Mouse (Mus musculus): ENCODE measurements around the gene Hsf4. TPM values are rescaled to one million over a fixed set of nuclear protein-coding genes. Genes with fewer than 3 reads are reported as not detected.
"Not testable (repeated sequence)": the region's sequence is repeated elsewhere in the genome, so short reads cannot be mapped to it uniquely, and the experiment has no call there.

The Hsf4 gene
- 1 to 10 TPM; 4.9 to 7.0 TPM for total RNA-seq (2021)

GRCm38 (mm10) chr8:105269461-105269947 is at the start of gene Hsf4:
TSS of gene Hsf4 (plus strand) at chr8:105269801.
- no peak for DNase-seq

DNA sequence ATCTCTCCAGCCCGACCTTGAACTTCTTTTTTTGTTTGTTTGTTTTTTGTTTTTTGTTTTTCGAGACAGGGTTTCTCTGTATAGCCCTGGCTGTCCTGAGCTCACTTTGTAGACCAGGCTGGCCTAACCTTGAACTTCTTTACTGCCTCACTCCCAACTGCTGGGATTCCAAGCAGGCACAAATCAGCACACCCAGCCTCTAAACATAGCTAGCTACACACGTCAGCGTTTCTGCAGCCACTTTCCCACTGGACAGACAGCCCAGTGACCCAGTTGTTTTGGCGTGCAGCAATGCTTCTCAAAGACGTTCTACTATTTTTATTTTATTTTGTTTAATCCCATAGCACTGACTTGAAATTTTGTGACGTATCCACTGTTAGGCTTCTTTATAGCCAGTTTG is 45.8 kb upstream of the Hsf4 start:
- no peak for DNase-seq

GRCm38 (mm10) chr8:105224413-105225271 is 45.0 kb upstream of the Hsf4 start, which contains the start of gene D230025D16Rik:
TSS of gene D230025D16Rik (plus strand) at chr8:105225145.
- peak; percentile 94 to 95 for DNase-seq

DNA sequence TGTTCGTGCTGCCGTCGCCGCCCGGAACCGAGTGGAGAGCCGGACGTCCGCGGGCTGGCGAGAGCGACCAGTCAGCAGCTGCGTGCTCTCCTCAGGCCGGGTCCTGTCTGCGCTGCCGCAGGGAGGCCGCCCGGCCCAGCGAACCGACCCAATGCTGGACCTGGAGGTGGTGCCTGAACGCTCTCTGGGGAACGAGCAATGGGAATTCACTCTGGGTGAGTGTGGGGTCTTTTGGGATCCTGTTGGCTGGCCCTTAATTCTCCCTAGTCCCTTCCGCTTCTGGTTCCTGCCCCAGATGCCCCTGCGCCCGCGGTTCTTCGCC is 44.4 kb upstream of the Hsf4 start:
- no peak for DNase-seq

DNA sequence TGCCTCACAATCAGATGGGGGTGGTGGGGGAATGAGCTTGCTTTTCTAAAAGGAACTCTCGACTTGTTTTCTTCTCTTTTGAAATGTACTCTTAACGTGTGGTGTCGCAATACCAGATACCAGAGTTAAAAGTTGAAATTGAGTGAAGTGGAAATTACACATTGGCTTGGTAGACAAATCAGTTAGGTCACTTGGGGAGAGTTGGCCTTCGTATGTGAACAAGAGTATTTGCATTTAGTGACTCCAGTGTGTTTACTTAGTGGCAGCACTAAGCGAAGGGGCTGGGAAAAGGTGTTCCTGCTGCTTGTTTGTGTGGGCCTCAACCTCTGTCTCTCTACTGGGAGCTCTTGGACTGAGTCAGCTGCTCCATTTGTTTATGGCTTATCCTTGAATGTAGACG is 43.7 kb upstream of the Hsf4 start:
- DNase-seq, result no peak

DNA sequence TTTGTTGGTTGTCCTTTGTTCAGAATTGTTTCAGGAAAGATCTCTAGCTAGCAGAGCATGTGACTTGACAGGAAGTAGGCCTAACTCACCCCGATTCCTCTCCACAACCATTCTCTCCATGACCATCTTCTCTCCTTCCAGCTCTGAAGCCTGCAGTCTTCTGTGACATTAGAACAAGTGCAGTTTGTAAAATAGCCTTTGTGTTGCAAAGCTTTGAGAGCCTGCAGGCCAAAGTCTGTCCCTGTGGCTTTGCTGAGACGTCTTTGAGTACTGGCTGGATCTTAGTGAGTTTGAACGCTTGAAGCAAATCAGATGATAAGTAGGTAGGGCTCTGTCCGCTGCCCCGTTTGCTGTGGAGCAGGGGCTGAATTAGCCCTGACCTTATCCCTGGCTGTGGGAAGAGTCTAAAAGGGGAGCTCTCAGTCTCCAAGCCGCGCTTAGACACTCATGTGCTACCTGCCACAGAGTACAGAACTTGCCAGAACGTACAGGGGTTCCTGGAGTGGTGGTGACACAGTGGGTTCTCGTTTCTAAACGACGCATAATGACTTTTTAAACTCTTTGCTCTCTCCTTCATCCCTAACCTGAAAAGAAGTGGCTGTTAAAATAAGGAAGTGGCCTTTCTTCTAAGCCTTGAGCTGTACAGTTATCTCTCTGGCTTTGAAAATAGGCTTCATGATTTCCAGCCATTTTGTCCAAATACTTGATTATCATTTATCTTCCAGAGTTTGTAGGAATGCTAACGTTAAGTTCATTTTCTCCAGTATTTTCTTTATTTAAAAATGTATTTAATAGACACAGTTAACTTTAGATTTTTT is 37.9 kb upstream of the Hsf4 start:
- no peak for DNase-seq

GRCm38 (mm10) chr8:105232321-105232693 is 37.3 kb upstream of the Hsf4 start:
- not testable (repeated sequence) for DNase-seq

DNA sequence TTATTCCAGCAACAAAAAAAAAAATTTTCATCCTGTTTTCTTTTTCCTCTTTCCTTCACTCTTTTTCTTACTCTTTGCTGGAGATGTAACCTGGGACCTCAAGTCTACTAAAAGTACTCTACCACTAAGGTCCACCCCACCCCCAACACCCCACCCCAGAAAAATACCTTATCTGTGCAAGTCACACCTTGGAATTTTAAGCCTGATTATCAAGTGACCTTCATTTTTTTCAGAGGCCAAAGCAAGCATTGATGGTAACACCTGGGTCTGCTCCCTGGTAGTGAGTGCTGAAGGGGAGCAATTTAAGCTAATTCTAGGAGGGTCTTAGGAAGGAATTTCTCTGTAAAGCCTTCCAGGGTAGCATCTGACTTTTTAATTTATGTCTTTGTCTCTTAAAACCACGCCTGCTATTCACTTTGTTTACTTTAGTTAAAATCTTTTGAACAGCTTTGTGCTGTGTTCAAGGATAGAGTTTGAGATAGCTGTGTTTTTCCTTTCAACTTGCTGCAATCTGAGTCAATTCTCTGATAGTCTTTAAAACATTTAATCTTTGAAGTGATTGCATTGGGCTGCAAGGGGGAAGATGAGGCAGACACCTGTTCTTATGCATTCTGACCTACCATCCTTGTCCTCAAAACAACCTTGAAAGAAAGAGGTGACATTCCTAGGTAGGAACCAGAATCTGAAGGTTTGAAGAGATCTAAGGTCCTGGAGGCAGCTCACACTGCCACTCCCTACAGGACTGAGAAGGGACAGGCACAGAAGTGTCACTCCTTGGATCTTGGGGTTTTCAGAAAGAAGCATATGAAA is 36.3 kb upstream of the Hsf4 start:
- DNase-seq, result no peak

DNA sequence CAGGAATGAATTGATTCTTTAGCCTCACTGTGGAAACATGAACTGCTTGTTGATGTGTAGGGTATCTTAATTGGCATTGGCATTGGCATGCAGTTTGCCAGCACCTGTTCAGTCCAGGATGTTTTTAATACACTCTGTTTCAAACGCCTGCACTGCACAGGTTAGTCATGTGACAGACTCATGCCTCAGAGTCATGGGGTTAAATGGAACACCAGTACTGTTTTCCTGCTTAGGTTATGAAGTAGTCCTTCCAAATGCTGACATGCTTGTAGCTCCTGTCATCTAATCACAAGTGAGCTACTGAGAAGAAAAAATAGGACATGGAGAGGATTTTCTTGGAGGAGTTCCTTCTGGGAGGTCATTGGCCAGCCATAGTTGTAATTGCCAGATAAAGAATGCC is 34.4 kb upstream of the Hsf4 start:
- DNase-seq, result no peak

GRCm38 (mm10) chr8:105237442-105238142 is 32.0 kb upstream of the Hsf4 start:
- no peak for DNase-seq

DNA sequence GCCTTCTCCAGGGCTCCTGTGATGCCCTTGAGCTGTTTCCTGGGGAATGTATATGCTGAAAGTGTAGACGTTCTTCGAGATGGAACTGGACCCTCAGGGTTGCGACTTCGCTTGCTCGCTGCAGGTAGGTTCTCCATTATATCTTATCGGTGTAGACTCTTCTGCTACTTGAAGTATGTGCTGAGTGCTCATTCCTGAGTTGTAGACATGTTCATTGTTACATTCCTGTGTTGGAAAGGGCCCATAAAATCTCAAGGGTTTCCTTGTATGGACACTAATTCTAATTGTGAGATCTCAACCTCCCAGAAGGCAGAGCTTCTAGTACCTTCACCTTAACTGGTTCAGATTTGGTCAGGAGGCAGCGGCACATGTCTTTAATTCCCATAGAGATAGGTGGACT is 28.6 kb upstream of the Hsf4 start:
- DNase-seq, result no peak

DNA sequence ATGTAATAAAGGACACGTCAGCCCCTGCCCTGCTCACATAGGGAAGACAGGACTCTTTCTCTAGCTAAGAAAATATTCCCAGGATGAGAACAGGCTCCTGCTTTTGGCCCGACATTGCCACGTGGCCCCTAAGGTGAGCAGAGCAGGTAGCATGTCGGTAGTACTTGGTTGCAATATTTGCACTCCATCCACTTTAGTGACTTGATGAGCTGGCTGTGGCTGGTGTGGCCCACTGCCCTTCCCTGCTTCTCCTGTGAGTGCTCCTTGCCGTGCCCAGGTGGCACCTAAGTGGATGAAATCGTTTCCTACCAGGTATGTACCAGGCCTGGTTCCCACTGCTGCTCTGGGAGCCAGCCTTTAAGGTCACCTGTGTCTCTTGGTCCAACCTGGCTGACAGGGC is 17.6 kb upstream of the Hsf4 start:
- no peak for DNase-seq

DNA sequence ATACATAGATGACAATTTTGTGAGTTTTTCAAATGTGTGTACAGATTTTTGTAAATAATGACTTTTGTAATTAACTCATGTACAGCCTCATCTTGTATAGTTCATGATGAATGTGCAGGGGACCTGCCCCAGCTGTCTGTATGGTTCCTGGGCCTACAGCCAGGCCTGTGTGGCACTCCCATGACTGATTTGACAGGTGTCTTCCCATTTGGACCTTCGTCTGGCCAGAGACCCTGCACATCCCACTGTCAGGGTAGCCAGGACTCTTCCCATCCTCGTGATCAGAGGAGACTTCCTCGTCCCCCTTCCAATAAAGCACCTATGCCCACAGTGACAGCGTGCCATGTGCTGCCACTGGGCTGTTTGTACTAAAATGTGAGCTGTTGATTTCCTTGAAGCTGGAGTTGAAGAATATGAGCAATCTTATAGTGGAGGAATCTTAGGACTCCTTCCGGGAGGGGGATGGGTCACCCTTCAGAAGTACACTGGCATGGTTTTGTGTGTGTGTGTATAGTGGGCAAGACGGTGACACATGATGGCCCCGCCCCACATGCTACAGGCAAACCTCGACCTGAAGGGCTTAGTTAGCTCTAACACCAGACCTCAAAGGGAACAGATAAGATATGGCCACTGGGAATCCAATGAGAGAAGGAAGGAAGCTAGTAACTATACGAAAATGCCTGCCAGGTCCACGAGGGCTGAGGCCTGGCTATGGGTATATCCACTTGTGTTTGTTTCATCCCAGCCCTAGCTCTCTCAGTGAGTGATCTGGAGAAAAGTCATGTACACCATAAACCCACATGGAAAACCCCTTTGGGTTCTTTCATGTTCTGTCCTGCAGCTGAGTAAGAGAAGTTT is 16.7 kb upstream of the Hsf4 start:
- no peak for DNase-seq

GRCm38 (mm10) chr8:105253766-105254151 is 15.8 kb upstream of the Hsf4 start:
- no peak for DNase-seq

GRCm38 (mm10) chr8:105254152-105254965 is 15.2 kb upstream of the Hsf4 start:
- peak; percentile 86 for DNase-seq

GRCm38 (mm10) chr8:105254966-105255350 is 14.6 kb upstream of the Hsf4 start, which contains the start of gene B3gnt9:
TSS of gene B3gnt9 (minus strand) at chr8:105255153.
- no peak for DNase-seq

DNA sequence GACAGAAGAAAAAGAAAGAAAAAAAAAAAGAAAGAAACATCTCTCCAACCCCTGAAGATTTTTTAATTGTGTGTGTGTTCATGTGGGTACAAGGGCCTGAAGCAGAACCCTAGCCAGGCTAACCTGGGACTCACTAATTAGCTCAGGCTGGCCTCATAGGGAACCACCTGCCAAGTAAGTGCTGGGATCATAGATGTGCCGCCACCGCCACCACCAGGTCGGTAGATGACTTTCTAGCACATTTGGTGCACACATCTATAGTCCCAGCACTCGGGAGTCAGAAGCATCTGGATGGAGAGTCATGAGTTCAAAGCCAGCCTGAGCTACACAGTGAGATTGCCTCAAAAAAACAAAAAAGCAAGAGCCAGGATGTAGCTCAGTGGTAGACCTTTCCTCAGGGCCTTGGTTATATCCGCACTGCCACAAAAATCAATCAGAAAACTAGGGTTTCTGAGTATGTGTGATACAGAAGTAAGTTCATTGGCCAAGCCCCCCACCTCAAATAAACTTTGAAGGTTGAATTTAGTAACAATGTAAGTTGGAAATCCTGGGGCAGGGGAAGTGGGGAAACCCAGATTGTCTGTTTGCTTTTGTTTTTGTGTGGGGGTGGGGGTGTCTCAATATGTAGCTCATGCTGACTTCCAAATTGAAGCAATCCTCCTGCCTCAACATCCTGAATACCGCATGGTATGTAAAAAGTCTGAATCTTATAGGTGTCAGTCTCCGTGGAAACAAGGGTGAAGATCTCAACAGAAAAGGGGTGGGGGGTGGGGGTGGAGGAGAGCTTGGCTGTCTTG is 12.1 kb upstream of the Hsf4 start:
- no peak for DNase-seq

GRCm38 (mm10) chr8:105258911-105259720 is 10.5 kb upstream of the Hsf4 start:
- no peak for DNase-seq
